Mouse (Mus musculus) G1E (cell line): ENCODE results near the gene Ap3b1.

Experiments used
- CTCF ChIP-seq: IDR thresholded peaks from 2 replicates; pipeline ENCODE4 v1.5.1; 2012; ENCODE audit warnings: low read depth, low read length, inconsistent platforms, mixed read lengths
- GATA1 ChIP-seq: IDR thresholded peaks from 2 replicates; pipeline ENCODE4 v1.6.1; 2012; ENCODE audit warnings: borderline replicate concordance, low read length, inconsistent platforms, mixed read lengths
- TAL1 ChIP-seq: conservative IDR thresholded peaks from 2 replicates; pipeline ENCODE4 v1.6.1; 2012; ENCODE audit warnings: low read depth, low read length, inconsistent platforms, mixed read lengths

DNA sequence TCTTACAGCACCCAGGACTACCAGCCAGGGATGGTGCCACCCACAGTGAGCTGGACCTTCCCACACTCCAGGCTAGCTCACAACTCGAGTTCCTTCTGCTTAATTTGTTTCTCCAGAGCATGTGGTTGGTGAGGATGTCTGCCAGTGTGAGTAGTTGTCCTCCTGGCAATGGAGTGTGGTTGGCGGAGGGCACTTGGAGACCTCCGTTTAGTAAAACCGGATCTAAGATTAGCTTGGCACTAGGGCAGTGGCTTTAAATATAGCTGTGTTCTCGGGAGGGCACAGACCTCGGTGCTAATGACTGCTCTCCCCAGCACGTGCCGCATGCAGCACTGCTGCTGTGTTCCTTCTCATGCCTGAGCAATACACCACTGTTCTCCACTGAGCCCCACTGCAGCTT lies 37.0 kb downstream of the Ap3b1 start:
- TF ChIP-seq CTCF (no peak), TAL1 (no peak), GATA1 (no peak)
